Mouse (Mus musculus): Measurements from ENCODE around the gene Strap.

Gene Strap

DNA sequence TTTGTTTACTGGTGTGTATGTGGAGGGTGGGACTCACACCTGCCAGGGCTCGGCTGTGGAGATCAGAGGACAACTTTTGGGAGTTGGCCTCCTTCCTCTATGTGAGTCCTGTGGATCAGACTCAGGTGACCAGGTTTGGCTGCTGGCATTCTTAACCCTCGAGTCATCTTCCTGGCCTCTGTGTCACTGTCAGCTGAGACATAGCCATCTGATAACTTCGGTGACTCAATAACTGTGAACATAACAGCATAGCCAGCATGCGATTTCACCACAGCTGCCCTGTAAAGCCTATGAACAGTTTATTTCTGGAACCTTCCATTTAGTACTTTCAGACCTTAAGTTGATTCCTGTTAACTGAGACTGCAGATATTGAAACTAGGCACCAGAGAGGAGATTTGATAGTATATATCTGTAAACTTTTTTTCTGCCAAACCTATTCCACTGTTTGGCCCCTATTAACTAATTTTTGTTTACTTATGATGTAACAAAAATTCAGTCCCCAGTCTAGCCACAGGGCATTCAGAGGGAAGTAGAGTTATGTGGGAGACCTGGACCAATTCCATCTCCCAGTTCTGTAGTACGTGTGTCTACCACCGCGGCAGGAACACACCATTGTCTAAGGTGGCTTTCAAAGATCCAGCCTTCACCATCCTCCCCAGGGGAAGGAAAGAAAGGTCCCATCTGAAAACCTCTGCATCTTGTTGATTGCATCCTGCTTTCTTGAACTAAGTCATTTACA is 49.2 kb downstream of the Strap start:
- DNase-seq = no peak

DNA sequence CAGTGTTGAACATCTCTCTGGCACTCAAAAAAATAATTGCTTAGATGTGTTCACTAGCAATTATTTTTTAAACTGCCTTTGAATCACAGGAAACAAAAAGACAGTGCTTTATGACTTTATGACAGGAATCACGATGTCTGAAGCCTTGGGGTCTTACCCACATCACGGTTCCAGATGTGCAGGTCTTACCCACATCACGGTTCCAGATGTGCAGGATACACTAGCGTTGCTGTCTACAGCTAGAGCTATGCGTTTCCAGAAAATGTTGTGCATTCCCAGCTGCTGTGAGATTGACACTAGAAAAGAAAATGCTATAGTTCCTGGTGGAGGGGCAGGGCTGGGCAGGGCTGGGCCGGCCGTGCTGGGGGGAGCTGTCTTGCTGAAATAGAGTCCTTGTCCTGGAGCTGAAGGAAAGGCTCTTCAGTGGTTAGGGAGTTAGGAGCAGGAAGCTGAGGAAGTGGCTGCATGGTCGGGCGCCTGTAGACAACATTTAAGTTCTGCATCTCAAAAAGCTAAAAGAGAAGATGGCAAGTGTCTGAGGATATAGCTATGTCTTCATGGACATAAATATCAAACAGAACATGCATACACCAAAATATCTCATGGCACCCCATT is 54.2 kb downstream of the Strap start:
- no peak for DNase-seq

DNA sequence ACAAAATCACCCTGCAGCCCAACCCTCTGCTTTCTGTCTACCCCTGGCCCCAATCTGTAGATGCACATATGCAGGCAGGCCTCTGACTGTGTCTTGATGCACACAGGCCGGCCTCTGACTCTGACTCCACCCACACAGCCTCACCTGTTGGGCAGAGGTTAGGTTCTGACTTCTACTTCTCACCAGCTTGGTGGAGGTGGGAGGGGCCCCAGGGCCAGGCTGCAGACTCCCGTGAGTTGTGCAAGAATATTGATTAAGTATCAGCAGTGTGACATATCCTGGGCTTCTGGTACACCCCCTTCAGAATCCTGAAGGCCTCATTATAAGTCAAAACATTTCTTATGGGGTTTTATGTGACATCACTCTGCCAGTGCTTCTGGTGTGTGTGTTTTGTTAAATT is 54.8 kb downstream of the Strap start:
- no peak for DNase-seq

GRCm38 (mm10) chr6:137795494-137795893 is 60.6 kb downstream of the Strap start:
- no peak for DNase-seq

- no peak for DNase-seq
Observed at GRCm38 (mm10) chr6:137796596-137797567, 62.0 kb downstream of the Strap start.

DNA sequence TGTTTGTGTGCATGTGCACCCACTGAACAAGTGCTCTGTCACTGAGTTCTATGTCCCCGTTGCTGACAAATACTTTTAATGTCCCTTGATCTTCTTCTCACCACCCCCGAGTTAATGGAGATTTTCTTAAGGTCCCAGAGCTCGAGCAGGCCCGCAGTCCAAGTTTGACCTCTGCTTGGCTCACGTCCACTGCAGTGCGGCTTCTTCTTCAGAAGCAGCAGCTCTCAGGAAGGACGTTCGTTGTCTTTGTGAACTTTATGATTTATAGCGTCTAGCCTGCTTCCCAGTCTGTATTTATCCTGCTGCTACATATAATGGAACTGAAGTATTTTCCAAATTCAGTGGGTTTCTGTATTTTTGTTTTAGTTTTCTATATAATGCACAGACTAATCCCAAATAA is 64.4 kb downstream of the Strap start:
- peak in 1 of 2 experiments; percentile 15 for DNase-seq
